Mouse (Mus musculus): ENCODE results near the gene Dhx38.

Gene Dhx38

GRCm38 (mm10) chr8:109551663-109552062 is 14.0 kb downstream of the Dhx38 start:
- no peak for DNase-seq (ENCODE audit: low spot score in 2 of 2)

GRCm38 (mm10) chr8:109544049-109544448 is 21.6 kb downstream of the Dhx38 start:
- no peak for DNase-seq (ENCODE audit: low spot score in 2 of 2)

DNA sequence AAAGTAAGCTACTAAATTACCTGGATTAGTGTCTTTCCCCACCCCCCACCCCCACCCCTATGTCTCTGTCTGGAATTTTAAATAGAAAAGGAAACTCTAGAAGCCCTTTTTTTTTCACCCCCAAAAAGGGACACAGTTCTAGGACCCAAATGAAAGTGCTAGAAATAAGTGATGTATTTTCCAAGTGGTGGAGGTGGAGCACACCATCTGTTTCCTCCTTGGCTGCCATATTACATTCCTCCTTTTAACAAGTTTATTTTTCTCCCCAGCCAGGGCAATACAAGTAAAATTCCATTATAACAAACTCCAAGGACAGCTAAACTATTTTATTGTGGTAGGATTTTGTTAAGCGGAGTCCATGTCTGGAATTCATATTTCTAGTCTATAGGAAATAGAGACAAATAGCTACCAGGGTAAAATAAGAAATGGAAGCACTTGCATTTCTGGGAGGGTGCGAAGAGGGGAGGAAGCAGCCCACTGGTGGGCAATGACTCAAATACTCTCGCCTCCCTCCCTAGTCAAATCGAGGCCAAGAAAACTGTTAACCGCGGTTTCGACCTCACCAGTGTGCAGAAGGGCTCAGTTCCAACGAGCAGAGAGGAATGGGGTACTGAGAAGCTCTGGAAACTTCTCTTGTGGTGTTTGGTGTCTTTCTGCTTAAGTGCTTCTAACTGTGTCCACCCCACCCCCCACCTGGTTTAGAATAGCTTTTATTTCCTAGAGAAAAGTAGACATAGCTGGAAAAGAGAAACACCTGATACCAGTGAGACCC is 22.7 kb downstream of the Dhx38 start:
- DNase-seq (ENCODE audit: low spot score in 2 of 2) = no peak

DNA sequence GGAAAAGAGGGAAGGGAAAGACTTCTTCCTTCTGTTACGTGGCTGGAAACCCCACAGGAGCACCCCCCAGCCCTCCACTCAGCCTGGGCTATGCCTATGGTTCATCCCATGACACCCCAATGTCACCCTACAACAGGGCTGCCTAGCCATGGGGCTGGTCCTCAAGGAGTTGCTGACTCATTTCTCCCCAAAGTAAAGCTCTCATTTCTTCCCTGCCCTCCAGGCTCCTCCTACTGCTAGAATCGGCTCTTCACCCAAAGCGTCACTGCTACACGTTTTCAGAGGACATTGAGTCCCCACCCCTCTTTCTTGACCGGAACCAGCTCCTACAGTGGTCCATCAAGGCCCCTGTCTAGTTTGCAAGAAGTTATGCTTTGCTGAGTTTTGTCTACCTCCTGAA is 23.5 kb downstream of the Dhx38 start:
- DNase-seq (ENCODE audit: low spot score in 2 of 2) = no peak

DNA sequence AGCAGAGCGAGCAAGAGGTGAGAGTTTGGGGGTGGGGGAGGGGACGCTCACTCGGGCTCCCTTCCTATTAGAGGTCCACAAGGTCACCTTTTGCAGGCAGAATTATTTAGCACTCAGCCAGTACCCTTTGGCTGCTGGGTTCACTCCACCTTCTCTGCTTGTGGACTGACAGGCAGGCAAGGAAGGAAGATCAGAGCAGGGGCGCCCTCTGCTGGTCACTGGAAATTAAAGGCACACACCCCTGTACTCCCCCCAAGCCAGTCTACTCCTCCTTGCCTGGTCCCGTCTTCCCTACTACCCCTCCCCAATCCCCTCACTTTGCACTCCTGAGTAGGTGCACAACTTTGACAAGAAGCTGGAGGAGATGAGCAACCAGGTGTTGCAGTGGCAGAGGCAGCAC is 29.0 kb downstream of the Dhx38 start:
- DNase-seq (ENCODE audit: low spot score in 2 of 2) = peak; percentile 21 to 30

- no peak for DNase-seq (ENCODE audit: low spot score in 2 of 2)
Measured at GRCm38 (mm10) chr8:109535140-109535990, 30.3 kb downstream of the Dhx38 start.

GRCm38 (mm10) chr8:109524008-109524407 is 41.7 kb downstream of the Dhx38 start:
- no peak for DNase-seq (ENCODE audit: low spot score in 2 of 2)

GRCm38 (mm10) chr8:109505560-109505959 is 60.1 kb downstream of the Dhx38 start:
- DNase-seq (ENCODE audit: low spot score in 2 of 2) = no peak

DNA sequence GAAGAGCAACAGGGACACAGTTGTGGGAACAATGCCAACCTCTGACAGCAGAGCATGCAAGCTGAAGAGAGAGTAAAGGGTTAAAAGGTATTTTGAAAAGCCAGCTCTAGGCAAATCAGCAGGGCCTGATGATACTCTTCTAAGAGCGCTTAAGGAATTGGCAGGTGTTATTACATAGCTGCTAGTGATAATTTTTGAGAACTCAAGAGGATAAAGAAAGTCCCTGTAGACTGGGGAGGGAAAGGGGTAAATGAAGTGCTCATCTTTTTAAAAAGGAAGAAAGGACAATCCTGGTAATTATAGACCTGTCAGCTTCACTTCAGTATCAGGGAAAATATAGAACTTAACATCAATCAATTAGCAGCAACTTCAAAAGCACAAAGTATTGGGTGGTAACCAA is 62.1 kb downstream of the Dhx38 start:
- no peak for DNase-seq (ENCODE audit: low spot score in 2 of 2)

DNA sequence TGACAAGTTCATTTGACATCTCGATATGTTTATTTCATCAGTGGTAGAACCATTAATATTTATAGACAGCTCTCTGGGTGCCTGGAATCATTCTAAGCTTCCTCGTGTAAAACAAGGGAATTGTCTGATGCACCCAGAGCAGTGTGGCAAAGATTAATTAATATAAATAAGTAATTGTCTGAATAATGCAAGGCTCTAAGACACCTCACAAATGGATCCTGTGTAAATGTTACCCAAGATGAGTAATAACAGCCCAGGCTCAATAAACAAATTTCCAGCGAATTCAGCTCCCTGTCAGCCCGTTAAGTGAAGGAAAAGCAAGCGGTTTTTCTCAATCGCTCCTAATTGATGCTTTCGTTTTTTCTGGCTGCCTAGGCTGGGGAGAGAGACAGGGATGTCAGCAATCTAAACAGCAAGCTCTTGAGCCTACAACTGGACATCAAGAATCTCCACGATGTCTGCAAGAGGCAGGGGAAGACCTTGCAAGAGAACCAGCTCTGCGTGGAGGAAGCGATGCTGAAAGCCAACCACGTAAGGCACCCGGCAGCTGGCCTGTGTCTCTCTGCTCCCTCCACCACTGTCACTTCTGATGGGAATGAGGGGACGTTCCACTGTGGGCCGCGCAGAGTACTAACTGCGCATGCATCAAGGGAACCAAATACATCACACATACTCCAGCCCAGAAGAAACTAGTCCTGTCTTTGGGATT is 66.5 kb downstream of the Dhx38 start:
- no peak for DNase-seq (ENCODE audit: low spot score in 2 of 2)

Measured in spleen, postnatal 36 days (tissue).